Mouse (Mus musculus) adrenal gland, postnatal 36 days (tissue): ENCODE measurements around the gene Inpp5a. TPM values are rescaled to one million over a fixed set of nuclear protein-coding genes. Genes with fewer than 3 reads are reported as not detected.

Experiments used
- DNase-seq, 2 experiments: peaks; one replicate each; pipeline ENCODE4 v3.0.0; 2021; ENCODE audit warnings: mixed read lengths in 1 of 2
- long read RNA-seq, 2 experiments: library from polyadenylated mRNA; stranded (forward); transcript quantifications; one replicate each; pipeline ENCODE4 v2.0.0; 2021; ENCODE audit warnings: borderline sequencing depth in 2 of 2
- total RNA-seq, 2 experiments: library from RNA; stranded (reverse); gene quantifications; 2 replicates each; pipeline ENCODE4 v1.2.3; 2021

Inpp5a gene
- total RNA-seq = 10 to 100 TPM; 84.4 to 85.9 TPM
- long read RNA-seq, experiment 1, transcript Inpp5a-203 (16 exons, 2,826 nt) = major isoform, 73 of 85 reads
- long read RNA-seq, experiment 1, partial matches to known transcripts = 4 of 85 reads
- long read RNA-seq, experiment 1, other reads (novel, unspliced or antisense) = 7 of 85 reads
- long read RNA-seq, experiment 2, transcript Inpp5a-203 (16 exons, 2,826 nt) = major isoform, 22 of 34 reads
- long read RNA-seq, experiment 2, partial matches to known transcripts = 5 of 34 reads
- long read RNA-seq, experiment 2, other reads (novel, unspliced or antisense) = 5 of 34 reads

- DNase-seq = peak; percentile 100
Observed at GRCm38 (mm10) chr7:139388670-139389212, at the start of gene Inpp5a. Inpp5a (plus strand) TSS chr7:139389109.

GRCm38 (mm10) chr7:139339184-139339583, 49.7 kb upstream of the Inpp5a start:
- DNase-seq = peak in 1 of 2 experiments; percentile 21

GRCm38 (mm10) chr7:139341020-139341660, 47.8 kb upstream of the Inpp5a start:
- DNase-seq = no peak

- no peak for DNase-seq
Observed at GRCm38 (mm10) chr7:139342809-139343208, 46.1 kb upstream of the Inpp5a start.

GRCm38 (mm10) chr7:139347051-139347450, 41.9 kb upstream of the Inpp5a start:
- no peak for DNase-seq

- DNase-seq = no peak
Observed at GRCm38 (mm10) chr7:139350606-139351005, 38.3 kb upstream of the Inpp5a start.

GRCm38 (mm10) chr7:139354370-139355139, 34.4 kb upstream of the Inpp5a start:
- DNase-seq = peak; percentile 27 to 59

GRCm38 (mm10) chr7:139357043-139357442, 31.9 kb upstream of the Inpp5a start:
- no peak for DNase-seq

GRCm38 (mm10) chr7:139359906-139360305, 29.0 kb upstream of the Inpp5a start:
- peak; percentile 38 to 56 for DNase-seq

GRCm38 (mm10) chr7:139360890-139361559, 27.9 kb upstream of the Inpp5a start:
- DNase-seq = peak; percentile 37 to 54

- DNase-seq = no peak
Observed at GRCm38 (mm10) chr7:139361799-139362198, 27.1 kb upstream of the Inpp5a start.

GRCm38 (mm10) chr7:139362514-139362913, 26.4 kb upstream of the Inpp5a start:
- no peak for DNase-seq

GRCm38 (mm10) chr7:139363281-139364004, 25.5 kb upstream of the Inpp5a start:
- DNase-seq = peak in 1 of 2 experiments; percentile 54

GRCm38 (mm10) chr7:139364005-139364557, 24.8 kb upstream of the Inpp5a start:
- peak; percentile 89 to 92 for DNase-seq

- DNase-seq = peak in 1 of 2 experiments; percentile 44
Observed at GRCm38 (mm10) chr7:139364936-139365830, 23.7 kb upstream of the Inpp5a start.

GRCm38 (mm10) chr7:139366131-139366530, 22.8 kb upstream of the Inpp5a start:
- no peak for DNase-seq

GRCm38 (mm10) chr7:139366549-139366948, 22.4 kb upstream of the Inpp5a start:
- DNase-seq = peak; percentile 47 to 52

GRCm38 (mm10) chr7:139368218-139368617, 20.7 kb upstream of the Inpp5a start:
- DNase-seq = peak in 1 of 2 experiments; percentile 48

GRCm38 (mm10) chr7:139368722-139369380, 20.1 kb upstream of the Inpp5a start:
- DNase-seq = peak; percentile 78 to 80
